Mouse (Mus musculus) thymus, adult 2 months (tissue): ENCODE measurements at regions not wholly inside any gene's neighbourhood (a gene's known extent, or its start where the extent isn't known, plus 50 kb on each side); places are given as distances from the start of the nearest gene placed in this dataset.

Experiments
- CTCF ChIP-seq: fragments of 200-500 bp; IDR thresholded peaks from 2 replicates; pipeline ENCODE4 v1.5.1; 2012; ENCODE audit warnings: mild to moderate bottlenecking, control low read depth, low read length, moderate library complexity, borderline replicate concordance; ENCODE audit not compliant: control insufficient read depth, poor library complexity, insufficient read depth; ENCODE audit errors: extremely low read depth
- POLR2A ChIP-seq: fragments of 200-500 bp; IDR thresholded peaks from 2 replicates; pipeline ENCODE4 v1.6.1; 2012; ENCODE audit warnings: mild to moderate bottlenecking, low read length, control low read depth, moderate library complexity; ENCODE audit not compliant: control insufficient read depth, poor library complexity, insufficient read depth; ENCODE audit errors: extremely low read depth

- TF ChIP-seq POLR2A (no peak), CTCF (no peak)
Observed at GRCm38 (mm10) chr13:5272506-5273192, 588.6 kb upstream of the Klf6 start.
